Mouse (Mus musculus) liver, embryonic 15.5 days (tissue): ENCODE results near the gene Med13. TPM values are rescaled to one million over a fixed set of nuclear protein-coding genes. Genes with fewer than 3 reads are reported as not detected.
A peak's percentile ranks its signal among the peaks of the same experiment; 100 is the strongest.

ENCODE experiments used
- ATAC-seq: fragments of 200-750 bp; cut with Nextera tagmentation; 2 replicates; pipeline ENCODE4 v1.8.0; 2017; ENCODE audit warnings: moderate number of reproducible peaks, mild to moderate bottlenecking, moderate library complexity; ENCODE audit not compliant: insufficient read depth
- H3K27ac ChIP-seq: fragments of 300-500 bp; sonication (generic); replicated peaks from 2 replicates; pipeline ENCODE4 v1.5.1; 2015; ENCODE audit warnings: mild to moderate bottlenecking, inconsistent platforms
- H3K27me3 ChIP-seq: fragments of 300-500 bp; sonication (generic); 2 replicates; pipeline ENCODE4 v1.6.1; 2015; ENCODE audit warnings: mild to moderate bottlenecking, inconsistent platforms
- H3K36me3 ChIP-seq: fragments of 300-500 bp; sonication (generic); replicated peaks from 2 replicates; pipeline ENCODE4 v1.6.1; 2015; ENCODE audit warnings: moderate library complexity, mild to moderate bottlenecking, inconsistent platforms
- H3K4me1 ChIP-seq: fragments of 300-500 bp; sonication (generic); replicated peaks from 2 replicates; pipeline ENCODE4 v1.6.1; 2015; ENCODE audit warnings: inconsistent platforms
- H3K4me2 ChIP-seq: fragments of 300-500 bp; sonication (generic); 2 replicates; pipeline ENCODE4 v1.6.1; 2015; ENCODE audit warnings: moderate library complexity, mild to moderate bottlenecking, inconsistent platforms
- H3K4me3 ChIP-seq: fragments of 300-500 bp; sonication (generic); replicated peaks from 2 replicates; pipeline ENCODE4 v1.5.1; 2015; ENCODE audit warnings: mild to moderate bottlenecking, inconsistent platforms
- H3K9ac ChIP-seq: fragments of 300-500 bp; sonication (generic); 2 replicates; pipeline ENCODE4 v1.6.1; 2015; ENCODE audit warnings: moderate library complexity, mild to moderate bottlenecking, inconsistent platforms
- H3K9me3 ChIP-seq: fragments of 300-500 bp; sonication (generic); replicated peaks from 2 replicates; pipeline ENCODE4 v1.6.1; 2016; ENCODE audit warnings: inconsistent platforms
- WGBS: fragments of 180-500 bp; shearing (Covaris S2); methylation state at CpG from one replicate; pipeline ENCODE4 v1.1.7; 2015; ENCODE audit warnings: mixed read lengths; ENCODE audit not compliant: insufficient replicate concordance; 5-methylcytosine and 5-hydroxymethylcytosine counted together
- polyA plus RNA-seq: library from polyadenylated mRNA; unstranded; fragments of >200 nt; fragmentation: Nextera tagmentation; extraction: Ambion mirVana; gene quantifications from 2 replicates; pipeline ENCODE4 v1.2.1, GENCODE M21; 2015

Gene Med13
- polyA plus RNA-seq, 1 experiment from 2014 or later = 2.6 TPM

DNA sequence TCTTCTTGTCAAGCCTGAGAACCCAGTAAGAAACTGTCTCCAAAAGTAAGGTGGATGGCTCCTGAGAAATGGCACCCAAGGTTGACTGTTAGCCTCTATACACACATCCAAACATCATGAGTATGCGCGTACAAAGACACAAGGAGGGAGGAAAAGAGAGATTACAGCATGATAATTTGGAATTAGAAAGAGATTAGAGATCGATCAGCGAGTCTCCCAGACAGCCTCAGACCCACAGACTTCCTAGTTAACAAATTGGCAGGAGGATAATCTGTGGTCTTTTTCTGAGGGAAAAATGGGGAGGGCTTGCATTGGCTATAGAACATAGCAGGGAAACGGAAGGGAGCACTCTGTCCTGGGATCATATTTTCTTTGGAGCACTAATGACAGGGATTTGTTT lies 20.4 kb upstream of the Med13 start:
- Histone ChIP-seq H3K4me1 (peaks cover 24% of the 10 kb centered on the region), H3K9ac (no peak overlapping the region), H3K4me2 (no peak overlapping the region), H3K4me3 (no peak overlapping the region), H3K27me3 (0 out of 2 replicates have a peak, but pooled peaks cover 3% of the 10 kb centered on the region), H3K27ac (no peak overlapping the region), H3K9me3 (no peaks in the 10 kb centered on the region), H3K36me3 (no peaks in the 10 kb centered on the region)
- no peak for ATAC-seq
- WGBS = 79% methylated on average over 5 of the region's 5 CpGs

- H3K27ac ChIP-seq = peak overlapping the region; percentile 42; the same call in 1 of the 2 replicates
- H3K27me3 ChIP-seq = 0 out of 2 replicates have a peak, but pooled peaks cover 3% of the 10 kb centered on the region
- H3K36me3 ChIP-seq = no peaks in the 10 kb centered on the region
- H3K4me3 ChIP-seq = no peak overlapping the region
- peaks cover 13% of the 10 kb centered on the region; the same call in 1 of the 2 replicates for H3K4me1 ChIP-seq
- no peak overlapping the region for H3K4me2 ChIP-seq
- H3K9me3 ChIP-seq = no peaks in the 10 kb centered on the region
- H3K9ac ChIP-seq = no peak overlapping the region
- ATAC-seq = peak; percentile 44; the same call in 1 of the 2 replicates
- 75% methylated on average over 4 of the region's 4 CpGs for WGBS
These were observed 19.3 kb upstream of the Med13 start for GRCm38 (mm10) chr11:86376707-86377106.

- no peaks in the 10 kb centered on the region for H3K36me3 ChIP-seq
- H3K9ac ChIP-seq = no peak overlapping the region
- no peak overlapping the region for H3K4me2 ChIP-seq
- H3K4me3 ChIP-seq = no peak overlapping the region
- H3K9me3 ChIP-seq = no peaks in the 10 kb centered on the region
- H3K4me1 ChIP-seq = no peaks in the 10 kb centered on the region
- H3K27me3 ChIP-seq = 0 out of 2 replicates have a peak, but pooled peaks cover 3% of the 10 kb centered on the region
- H3K27ac ChIP-seq = no peak overlapping the region
- 80% methylated on average over 6 of the region's 6 CpGs for WGBS
- ATAC-seq = no peak
These were observed 17.7 kb upstream of the Med13 start for GRCm38 (mm10) chr11:86375086-86375485.

DNA sequence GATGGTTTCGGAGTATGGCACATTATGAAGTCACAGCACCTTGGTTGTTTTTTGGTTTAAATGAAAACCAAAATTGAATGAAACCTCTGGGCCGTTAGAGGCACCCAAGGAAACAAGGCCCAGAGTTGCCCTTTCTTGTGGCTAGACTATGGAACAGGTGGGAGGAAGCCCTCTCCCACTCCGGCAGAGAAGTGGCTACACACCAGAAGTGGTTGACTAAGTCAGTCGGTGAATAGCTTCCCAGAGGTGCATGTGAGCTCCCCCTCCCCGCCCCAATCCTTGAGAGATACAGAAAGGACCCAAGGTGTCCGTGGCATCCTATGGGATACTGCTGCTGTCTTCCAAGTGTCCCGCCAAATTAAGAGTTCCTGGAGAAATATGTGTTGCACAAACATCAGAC lies 13.9 kb upstream of the Med13 start:
- 55% methylated on average over 7 of the region's 7 CpGs for WGBS
- Histone ChIP-seq H3K4me3 (no peak overlapping the region), H3K9ac (no peak overlapping the region), H3K9me3 (no peaks in the 10 kb centered on the region), H3K27me3 (no peaks in the 10 kb centered on the region), H3K4me1 (no peaks in the 10 kb centered on the region), H3K27ac (no peak overlapping the region), H3K4me2 (no peak overlapping the region), H3K36me3 (no peaks in the 10 kb centered on the region)
- ATAC-seq = no peak

DNA sequence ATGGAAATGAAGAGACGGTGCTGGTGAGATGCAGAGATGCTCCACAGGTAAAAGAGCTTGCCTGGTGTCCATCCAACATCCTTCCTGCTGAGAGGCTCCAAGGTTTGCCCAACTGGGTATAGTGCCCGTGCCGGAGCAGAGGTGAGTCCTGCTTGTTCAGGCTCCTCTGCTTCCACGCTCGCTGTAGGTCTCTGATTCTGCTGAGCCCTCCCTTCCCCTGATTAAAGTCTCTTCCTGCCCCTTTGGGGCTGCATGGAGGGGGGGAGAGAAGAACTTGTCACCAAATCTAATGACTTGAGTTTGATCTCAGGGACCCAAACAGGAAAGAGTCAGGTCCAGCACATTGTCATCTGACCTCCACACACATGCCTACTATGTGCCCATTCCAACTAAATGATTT lies 12.5 kb upstream of the Med13 start:
- H3K9me3 ChIP-seq = no peaks in the 10 kb centered on the region
- 75% methylated on average over 5 of the region's 5 CpGs for WGBS
- no peak overlapping the region for H3K4me2 ChIP-seq
- H3K4me3 ChIP-seq = no peak overlapping the region
- no peaks in the 10 kb centered on the region for H3K36me3 ChIP-seq
- no peak overlapping the region for H3K27ac ChIP-seq
- no peak overlapping the region for H3K9ac ChIP-seq
- no peak for ATAC-seq
- no peaks in the 10 kb centered on the region for H3K4me1 ChIP-seq
- H3K27me3 ChIP-seq = no peaks in the 10 kb centered on the region

- H3K4me2 ChIP-seq = no peak overlapping the region
- H3K27me3 ChIP-seq = 0 out of 2 replicates have a peak, but pooled peaks cover 5% of the 10 kb centered on the region
- H3K4me3 ChIP-seq = no peak overlapping the region
- H3K27ac ChIP-seq = no peak overlapping the region
- no peaks in the 10 kb centered on the region for H3K4me1 ChIP-seq
- no peak overlapping the region for H3K9ac ChIP-seq
- no peaks in the 10 kb centered on the region for H3K36me3 ChIP-seq
- 52% methylated on average over 5 of the region's 5 CpGs for WGBS
- ATAC-seq = no peak
- H3K9me3 ChIP-seq = no peaks in the 10 kb centered on the region
These were observed 11.6 kb upstream of the Med13 start for GRCm38 (mm10) chr11:86369003-86369402.

- no peaks in the 10 kb centered on the region for H3K36me3 ChIP-seq
- WGBS = 57% methylated on average over 5 of the region's 5 CpGs
- no peaks in the 10 kb centered on the region for H3K4me1 ChIP-seq
- H3K27ac ChIP-seq = no peak overlapping the region
- ATAC-seq = no peak
- no peak overlapping the region for H3K4me3 ChIP-seq
- peaks cover 22% of the 10 kb centered on the region for H3K27me3 ChIP-seq
- H3K4me2 ChIP-seq = no peak overlapping the region
- no peaks in the 10 kb centered on the region for H3K9me3 ChIP-seq
- H3K9ac ChIP-seq = no peak overlapping the region
These were observed 7.5 kb upstream of the Med13 start for GRCm38 (mm10) chr11:86364709-86365452.

DNA sequence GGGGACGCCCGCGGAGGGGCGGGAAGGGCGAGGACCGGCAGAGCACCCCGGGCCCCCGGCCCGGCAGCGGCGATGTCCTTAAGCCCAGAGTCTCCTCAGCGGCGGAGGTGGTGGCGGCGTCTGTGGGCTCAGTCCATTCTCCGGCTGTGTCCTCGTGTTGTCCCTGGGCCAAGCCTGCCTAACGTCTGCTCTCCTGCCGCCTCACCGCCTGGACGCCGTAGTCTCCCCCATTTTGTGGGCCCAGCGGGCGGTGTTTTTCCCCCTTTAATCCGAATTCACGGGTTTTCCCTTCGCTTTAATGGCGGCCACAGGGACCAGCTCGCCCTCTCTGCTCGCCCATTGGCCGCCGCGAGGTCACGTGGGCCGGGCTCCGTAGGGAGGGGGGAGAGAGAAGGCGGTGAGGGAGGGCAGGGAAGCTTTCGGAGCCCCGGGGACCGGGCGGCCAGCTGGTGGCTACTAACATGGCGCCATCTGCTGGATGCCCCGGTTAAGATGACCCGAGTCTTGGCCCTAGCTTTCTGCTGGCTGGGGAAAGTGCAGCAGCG lies 654 bp upstream of the Med13 start:
- Histone ChIP-seq H3K4me2 (peak overlapping the region; percentile 70), H3K9me3 (no peaks in the 10 kb centered on the region), H3K27ac (peak overlapping the region; percentile 94), H3K36me3 (peaks cover 20% of the 10 kb centered on the region), H3K9ac (peak overlapping the region; percentile 98), H3K4me1 (peaks cover 26% of the 10 kb centered on the region), H3K27me3 (peaks cover 17% of the 10 kb centered on the region), H3K4me3 (peak overlapping the region; percentile 98)
- peak; percentile 94 for ATAC-seq
- under 1% methylated on average over 45 of the region's 45 CpGs for WGBS

DNA sequence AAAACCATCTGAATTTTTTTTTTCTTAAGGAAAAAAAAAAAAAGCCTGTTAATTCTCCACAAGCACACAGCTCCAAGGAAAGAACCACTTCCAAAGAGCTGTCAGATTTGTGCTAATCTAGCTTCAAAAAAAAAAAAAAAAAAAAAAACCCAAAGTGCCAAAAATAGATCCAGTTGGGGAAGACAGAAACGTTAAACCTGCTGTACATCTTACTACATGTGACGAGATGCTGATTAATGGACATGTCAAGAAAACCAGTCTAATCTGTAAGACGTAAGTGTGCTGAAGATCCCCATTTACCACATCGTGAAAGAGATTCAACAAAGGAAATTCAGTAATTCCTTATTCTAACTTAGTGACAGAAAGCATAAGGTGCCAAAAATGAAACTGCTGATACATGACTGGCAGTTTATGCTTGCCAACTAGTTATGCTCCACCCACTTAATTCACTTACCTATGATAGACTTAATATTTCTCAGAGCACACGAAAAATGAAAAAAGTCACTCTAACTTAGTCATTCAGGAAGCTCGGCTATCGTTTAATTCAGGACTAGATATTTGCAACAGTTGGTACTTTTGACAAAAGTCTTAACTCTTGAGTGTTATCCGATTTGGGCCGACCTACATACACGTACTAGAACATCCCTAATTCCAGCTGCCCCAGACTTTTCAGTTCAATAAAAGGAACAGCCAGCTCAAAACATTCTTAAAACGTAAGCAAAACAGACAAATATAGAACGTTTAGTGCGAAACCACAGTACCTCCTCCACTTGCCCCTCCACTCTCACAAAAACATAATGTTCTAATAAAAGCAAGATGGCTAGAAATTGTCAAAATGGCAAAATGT lies 1.2 kb downstream of the Med13 start:
- 2% methylated on average over 13 of the region's 13 CpGs for WGBS
- Histone ChIP-seq H3K9me3 (no peaks in the 10 kb centered on the region), H3K27ac (peak overlapping the region; percentile 94), H3K27me3 (peaks cover 10% of the 10 kb centered on the region), H3K36me3 (peaks cover 20% of the 10 kb centered on the region), H3K4me1 (peaks cover 34% of the 10 kb centered on the region), H3K4me3 (peak overlapping the region; percentile 98), H3K9ac (peak overlapping the region; percentile 98), H3K4me2 (peak overlapping the region; percentile 70)
- no peak for ATAC-seq

- Histone ChIP-seq H3K27ac (no peak overlapping the region), H3K4me2 (peak overlapping the region; percentile 8; the same call in 1 of the 2 replicates), H3K9me3 (no peaks in the 10 kb centered on the region), H3K4me1 (peaks cover 34% of the 10 kb centered on the region), H3K36me3 (peaks cover 20% of the 10 kb centered on the region), H3K4me3 (no peak overlapping the region), H3K27me3 (no peaks in the 10 kb centered on the region), H3K9ac (no peak overlapping the region)
- WGBS = 74% methylated on average over 3 of the region's 3 CpGs
- ATAC-seq = no peak
These were observed 3.8 kb downstream of the Med13 start for GRCm38 (mm10) chr11:86353586-86353985.

DNA sequence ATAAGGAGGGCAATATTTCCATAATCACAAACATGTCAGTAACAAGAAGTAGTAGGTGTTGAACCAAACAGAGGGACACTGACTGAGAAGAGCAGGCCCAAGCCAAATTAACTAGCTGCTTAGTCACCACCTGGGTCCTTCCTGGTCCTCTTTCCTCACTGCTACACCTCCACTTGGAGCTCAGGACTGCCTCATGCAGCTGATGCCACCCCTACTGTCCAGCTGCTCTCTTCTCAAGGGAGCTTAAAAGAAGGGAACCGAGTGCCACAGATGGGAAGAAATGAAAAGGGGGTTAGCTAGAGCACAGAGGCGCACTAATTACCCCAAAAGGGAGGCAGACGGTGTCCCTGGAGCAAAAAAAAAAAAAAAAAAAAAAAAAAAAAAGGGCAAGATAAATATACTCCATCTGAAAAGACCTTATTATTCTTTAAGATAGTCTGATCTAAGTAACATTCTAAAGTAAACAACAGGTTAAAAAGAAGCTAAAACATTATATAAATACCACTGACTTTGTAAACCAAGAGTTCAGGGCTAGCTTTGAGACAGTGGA lies 5.6 kb downstream of the Med13 start:
- H3K27ac ChIP-seq = no peak overlapping the region
- H3K9ac ChIP-seq = no peak overlapping the region
- H3K4me3 ChIP-seq = no peak overlapping the region
- peaks cover 33% of the 10 kb centered on the region for H3K4me1 ChIP-seq
- no peak for ATAC-seq
- H3K27me3 ChIP-seq = no peaks in the 10 kb centered on the region
- no peaks in the 10 kb centered on the region for H3K9me3 ChIP-seq
- WGBS = 73% methylated on average over 3 of the region's 3 CpGs
- H3K36me3 ChIP-seq = peaks cover 23% of the 10 kb centered on the region
- no peak overlapping the region for H3K4me2 ChIP-seq
